Mouse (Mus musculus) forebrain, embryonic 16.5 days (tissue): ENCODE data around the gene Slc25a35. TPM values are rescaled to one million over a fixed set of nuclear protein-coding genes. Genes with fewer than 3 reads are reported as not detected.
"Not testable (repeated sequence)": the region's sequence is repeated elsewhere in the genome, so short reads cannot be mapped to it uniquely, and the experiment has no call there.

Experiments
- ATAC-seq: fragments of 200-750 bp; cut with Nextera tagmentation; 2 replicates; pipeline ENCODE4 v1.8.0; 2017; ENCODE audit warnings: mild to moderate bottlenecking, moderate library complexity
- H3K27ac ChIP-seq: fragments of 300-500 bp; sonication (generic); 2 replicates; pipeline ENCODE4 v1.5.1; 2014; ENCODE audit warnings: low read length, control low read depth
- H3K27me3 ChIP-seq: fragments of 300-500 bp; sonication (generic); replicated peaks from 2 replicates; pipeline ENCODE4 v1.6.1; 2014; ENCODE audit warnings: low read length; ENCODE audit not compliant: control insufficient read depth, insufficient read depth
- H3K36me3 ChIP-seq: fragments of 300-500 bp; sonication (generic); 2 replicates; pipeline ENCODE4 v1.6.1; 2014; ENCODE audit not compliant: control insufficient read depth, insufficient read depth
- H3K4me1 ChIP-seq: fragments of 300-500 bp; sonication (generic); replicated peaks from 2 replicates; pipeline ENCODE4 v1.6.1; 2014; ENCODE audit warnings: low read length; ENCODE audit not compliant: control insufficient read depth, insufficient read depth
- H3K4me2 ChIP-seq: fragments of 300-500 bp; sonication (generic); 2 replicates; pipeline ENCODE4 v1.6.1; 2014; ENCODE audit warnings: mild to moderate bottlenecking, low read length, control low read depth
- H3K4me3 ChIP-seq: fragments of 300-500 bp; sonication (generic); replicated peaks from 2 replicates; pipeline ENCODE4 v1.5.1; 2014; ENCODE audit warnings: mild to moderate bottlenecking, low read length, control low read depth
- H3K9ac ChIP-seq: fragments of 300-500 bp; sonication (generic); replicated peaks from 2 replicates; pipeline ENCODE4 v1.6.1; 2014; ENCODE audit warnings: low read depth, low read length, control low read depth
- H3K9me3 ChIP-seq: fragments of 300-500 bp; sonication (generic); 2 replicates; pipeline ENCODE4 v1.6.1; 2016; ENCODE audit warnings: low read length; ENCODE audit not compliant: control insufficient read depth
- WGBS: fragments of 180-500 bp; shearing (Covaris S2); extraction: QIAGEN DNeasy Blood & Tissue Kit; methylation state at CpG from one replicate; pipeline ENCODE4 v1.1.7; 2014; 5-methylcytosine and 5-hydroxymethylcytosine counted together
- polyA plus RNA-seq: library from polyadenylated mRNA; unstranded; fragments of >200 nt; fragmentation: Nextera tagmentation; extraction: Ambion mirVana; gene quantifications from 2 replicates; pipeline ENCODE4 v1.2.1, GENCODE M21; 2015

Gene Slc25a35
- polyA plus RNA-seq, 1 experiment from 2014 or later = 1.0 TPM

DNA sequence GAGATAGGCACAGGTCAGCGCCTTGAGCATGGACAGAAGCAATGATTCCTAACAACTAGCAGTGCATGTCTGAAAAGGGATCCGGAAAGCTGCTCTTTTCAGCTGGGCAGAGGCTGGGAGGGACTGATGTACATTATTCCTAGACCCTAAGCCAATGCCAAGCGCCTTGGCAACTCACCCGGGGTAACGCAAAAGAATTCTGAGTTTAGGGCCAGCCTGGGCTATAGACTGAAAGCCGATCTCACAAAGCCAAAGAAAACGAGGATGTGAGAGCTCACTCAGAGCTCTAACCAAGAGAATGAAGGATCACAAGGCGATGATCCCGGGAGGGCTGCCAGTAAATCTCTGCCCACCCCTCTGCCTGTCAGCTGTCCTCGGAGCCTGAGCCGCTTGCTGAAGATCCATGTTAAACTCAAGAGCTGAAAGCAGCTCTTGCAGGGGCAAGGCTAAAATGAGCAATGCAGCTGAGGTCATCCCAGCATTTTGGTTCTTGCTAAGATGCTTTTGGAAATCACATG lies 19.5 kb downstream of the Slc25a35 start:
- Histone ChIP-seq H3K27ac (no peak overlapping the region), H3K4me1 (no peaks in the 10 kb centered on the region), H3K36me3 (peaks cover 32% of the 10 kb centered on the region), H3K27me3 (no peaks in the 10 kb centered on the region), H3K9ac (no peak overlapping the region), H3K4me2 (no peak overlapping the region), H3K9me3 (no peaks in the 10 kb centered on the region), H3K4me3 (no peak overlapping the region)
- no peak for ATAC-seq
- WGBS = 83% methylated on average over 11 of the region's 11 CpGs

DNA sequence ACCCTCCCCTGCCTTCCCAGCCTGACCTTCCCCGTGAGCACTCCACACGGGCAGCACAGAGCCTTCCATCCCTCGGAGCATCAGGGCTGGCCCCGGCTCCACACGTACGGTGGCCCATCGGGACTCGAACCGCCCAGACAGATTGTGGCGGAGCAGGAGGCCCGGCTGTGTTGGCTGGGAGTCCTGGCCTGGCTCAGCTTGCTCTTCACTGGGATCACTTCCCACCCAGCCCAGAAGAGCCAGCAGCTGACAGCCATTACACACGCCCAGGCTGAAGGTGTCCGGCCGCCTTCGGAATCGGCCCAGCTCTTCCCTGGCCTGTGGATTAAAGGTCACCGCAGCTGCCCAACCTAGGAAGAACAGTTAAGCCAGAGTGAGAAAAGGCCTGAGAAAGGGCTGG lies 20.4 kb downstream of the Slc25a35 start:
- Histone ChIP-seq H3K27me3 (no peaks in the 10 kb centered on the region), H3K9me3 (no peaks in the 10 kb centered on the region), H3K9ac (no peak overlapping the region), H3K27ac (no peak overlapping the region), H3K36me3 (peaks cover 32% of the 10 kb centered on the region), H3K4me2 (no peak overlapping the region), H3K4me3 (no peak overlapping the region), H3K4me1 (no peaks in the 10 kb centered on the region)
- no peak for ATAC-seq
- 95% methylated on average over 17 of the region's 17 CpGs for WGBS

- no peaks in the 10 kb centered on the region for H3K4me1 ChIP-seq
- H3K9ac ChIP-seq = no peak overlapping the region
- no peak overlapping the region for H3K27ac ChIP-seq
- ATAC-seq = no peak
- H3K27me3 ChIP-seq = no peaks in the 10 kb centered on the region
- no peak overlapping the region for H3K4me2 ChIP-seq
- peaks cover 33% of the 10 kb centered on the region for H3K36me3 ChIP-seq
- no peaks in the 10 kb centered on the region for H3K9me3 ChIP-seq
- WGBS = 93% methylated on average over 7 of the region's 7 CpGs
- no peak overlapping the region for H3K4me3 ChIP-seq
These were observed 25.2 kb downstream of the Slc25a35 start for GRCm38 (mm10) chr11:68993122-68993521.

GRCm38 (mm10) chr11:68994377-68994776 lies 26.4 kb downstream of the Slc25a35 start:
- Histone ChIP-seq H3K27ac (no peak overlapping the region), H3K27me3 (no peaks in the 10 kb centered on the region), H3K4me1 (no peaks in the 10 kb centered on the region), H3K4me3 (no peak overlapping the region), H3K4me2 (no peak overlapping the region), H3K9ac (no peak overlapping the region), H3K9me3 (no peaks in the 10 kb centered on the region), H3K36me3 (peaks cover 29% of the 10 kb centered on the region)
- WGBS = 97% methylated on average over 3 of the region's 3 CpGs
- no peak for ATAC-seq

- 94% methylated on average over 4 of the region's 4 CpGs for WGBS
- no peak overlapping the region for H3K27ac ChIP-seq
- no peaks in the 10 kb centered on the region for H3K27me3 ChIP-seq
- H3K9me3 ChIP-seq = no peaks in the 10 kb centered on the region
- H3K4me1 ChIP-seq = no peaks in the 10 kb centered on the region
- ATAC-seq = no peak
- no peak overlapping the region for H3K4me3 ChIP-seq
- no peak overlapping the region for H3K4me2 ChIP-seq
- H3K9ac ChIP-seq = no peak overlapping the region
- H3K36me3 ChIP-seq = peaks cover 27% of the 10 kb centered on the region
These were observed 29.1 kb downstream of the Slc25a35 start for GRCm38 (mm10) chr11:68997080-68997479.

DNA sequence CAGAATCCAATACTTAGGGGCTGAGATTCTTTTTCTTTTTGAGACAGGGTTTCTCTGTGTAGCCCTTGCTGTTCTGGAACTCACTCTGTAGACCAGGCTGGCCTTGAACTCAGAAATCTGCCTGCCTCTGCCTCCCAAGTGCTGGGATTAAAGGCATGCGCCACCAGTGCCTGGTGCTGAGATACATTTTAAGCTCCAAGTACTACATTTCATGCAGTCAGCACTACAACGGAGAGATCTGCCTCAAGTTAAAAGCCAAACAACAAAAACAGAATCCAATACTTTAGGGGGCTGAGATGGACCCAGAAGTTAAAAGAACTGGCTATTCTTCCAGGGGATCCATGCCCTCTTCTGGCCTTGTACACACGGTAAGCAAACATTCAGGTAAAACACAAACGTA lies 34.9 kb downstream of the Slc25a35 start:
- 97% methylated on average over 4 of the region's 4 CpGs for WGBS

DNA sequence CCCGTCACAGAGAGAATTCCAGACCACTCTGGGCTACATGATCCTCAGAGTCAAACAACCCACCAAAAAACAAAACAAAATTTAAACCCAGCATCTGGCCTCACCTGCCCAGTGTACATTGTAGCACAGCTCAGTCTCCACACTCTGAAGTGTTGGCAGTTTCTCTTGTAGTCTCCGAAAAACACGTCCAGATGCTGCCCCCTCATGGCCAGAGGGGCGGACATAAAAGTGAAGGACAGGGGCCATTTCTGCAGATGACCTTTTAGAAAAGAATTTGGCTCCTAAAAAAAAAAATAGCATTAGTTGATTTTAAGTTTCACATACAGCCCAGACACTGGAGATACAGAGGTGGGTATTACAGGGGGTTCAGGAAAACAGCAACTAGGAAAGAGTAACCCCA lies 35.7 kb downstream of the Slc25a35 start:
- H3K4me1 ChIP-seq = peaks cover 6% of the 10 kb centered on the region
- H3K27me3 ChIP-seq = no peaks in the 10 kb centered on the region
- H3K9ac ChIP-seq = no peak overlapping the region
- no peaks in the 10 kb centered on the region for H3K9me3 ChIP-seq
- no peak overlapping the region for H3K4me2 ChIP-seq
- no peak overlapping the region for H3K4me3 ChIP-seq
- no peak overlapping the region for H3K27ac ChIP-seq
- H3K36me3 ChIP-seq = peaks cover 17% of the 10 kb centered on the region
- 56% methylated on average over 4 of the region's 4 CpGs for WGBS
- no peak for ATAC-seq

More for the DNA sequence above, 34.9 kb downstream of the Slc25a35 start:
- H3K9ac ChIP-seq, H3K4me1 ChIP-seq, H3K27me3 ChIP-seq, H3K27ac ChIP-seq, H3K4me3 ChIP-seq, H3K9me3 ChIP-seq, ATAC-seq, H3K4me2 ChIP-seq: not testable (repeated sequence)
- H3K36me3 ChIP-seq = peaks cover 17% of the 10 kb centered on the region

DNA sequence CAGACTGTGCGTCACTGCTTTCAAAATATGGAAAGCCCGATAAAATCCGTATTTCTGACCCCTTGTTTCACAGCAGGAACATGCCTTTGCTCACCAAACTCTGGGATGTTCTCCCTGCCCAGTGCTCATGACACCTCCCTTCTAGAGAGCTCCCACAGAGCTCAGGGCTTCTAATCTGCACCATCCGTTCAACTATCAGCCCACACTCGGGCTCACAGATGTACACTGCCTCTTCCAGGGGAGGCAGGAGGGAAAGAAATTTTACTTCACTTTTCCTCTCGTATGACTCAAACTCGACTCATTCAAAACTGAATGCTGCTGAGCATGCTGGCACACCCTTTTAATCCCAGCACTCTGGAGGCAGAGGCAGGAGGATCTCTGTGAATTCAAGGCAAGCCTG lies 37.3 kb downstream of the Slc25a35 start:
- no peak overlapping the region for H3K27ac ChIP-seq
- ATAC-seq = no peak
- H3K4me2 ChIP-seq = no peak overlapping the region
- no peak overlapping the region for H3K9ac ChIP-seq
- peaks cover 12% of the 10 kb centered on the region; the same call in 1 of the 2 replicates for H3K36me3 ChIP-seq
- H3K9me3 ChIP-seq = no peaks in the 10 kb centered on the region
- H3K4me1 ChIP-seq = peaks cover 6% of the 10 kb centered on the region
- no peaks in the 10 kb centered on the region for H3K27me3 ChIP-seq
- 91% methylated on average over 7 of the region's 7 CpGs for WGBS
- H3K4me3 ChIP-seq = no peak overlapping the region

DNA sequence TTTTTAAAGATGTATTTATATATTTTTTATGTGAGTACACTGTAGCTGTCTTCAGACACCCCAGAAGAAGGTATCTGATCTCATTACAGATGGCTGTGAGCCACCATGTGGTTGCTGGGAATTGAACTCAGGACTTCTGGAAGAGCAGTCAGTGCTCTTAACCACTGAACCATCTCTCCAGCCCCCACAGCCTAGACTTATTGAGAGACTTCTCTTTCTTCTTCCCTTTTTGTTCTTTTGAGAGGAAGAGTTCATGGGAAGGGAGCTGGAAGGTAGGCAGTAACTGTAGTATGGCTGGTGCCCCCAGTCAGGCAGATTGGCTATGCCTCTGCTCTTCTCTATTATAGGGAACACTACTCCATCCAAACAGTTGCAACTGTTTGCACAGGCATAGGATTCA lies 38.6 kb downstream of the Slc25a35 start:
- not testable (repeated sequence) for H3K4me3 ChIP-seq

More for the DNA sequence above, 38.6 kb downstream of the Slc25a35 start:
- not testable (repeated sequence) for ATAC-seq, H3K27me3 ChIP-seq, H3K4me2 ChIP-seq, H3K9ac ChIP-seq, H3K27ac ChIP-seq, H3K36me3 ChIP-seq, H3K9me3 ChIP-seq
- peaks cover 11% of the 10 kb centered on the region for H3K4me1 ChIP-seq
